Mouse (Mus musculus) MEL (cell line): ENCODE measurements at regions not wholly inside any gene's neighbourhood (a gene's known extent, or its start where the extent isn't known, plus 50 kb on each side); places are given as distances from the start of the nearest gene placed in this dataset.

Source experiments
- CTCF ChIP-seq, 3 experiments: IDR thresholded peaks in 2 of 3; conservative IDR thresholded peaks in 1 of 3; 2 replicates each; pipeline ENCODE4 v1.5.1; 2011 to 2012; ENCODE audit warnings: low read length in 3 of 3, low read depth in 2 of 3, mild to moderate bottlenecking in 2 of 3, improper control_type of control experiment in 1 of 3, inconsistent platforms in 1 of 3, mixed read lengths in 1 of 3, moderate library complexity in 1 of 3; ENCODE audit not compliant: control insufficient read depth in 1 of 3, insufficient read depth in 1 of 3, poor library complexity in 1 of 3, severe bottlenecking in 1 of 3
- ELF1 ChIP-seq: IDR thresholded peaks from 2 replicates; pipeline ENCODE4 v1.6.1; 2014; ENCODE audit warnings: low read depth, mild to moderate bottlenecking, inconsistent platforms, low read length, improper control_type of control experiment, moderate library complexity
- EP300 ChIP-seq, 2 experiments: IDR thresholded peaks; 2 replicates each; pipeline ENCODE4 v1.6.1; 2011; ENCODE audit warnings: improper control_type of control experiment in 2 of 2, low read length in 2 of 2, low read depth in 1 of 2, mild to moderate bottlenecking in 1 of 2
- HCFC1 ChIP-seq: IDR thresholded peaks from 2 replicates; pipeline ENCODE4 v1.6.1; 2012; ENCODE audit warnings: low read depth, mild to moderate bottlenecking, inconsistent platforms, low read length, improper control_type of control experiment, moderate library complexity
- JUND ChIP-seq: IDR thresholded peaks from 2 replicates; pipeline ENCODE4 v1.6.1; 2011; ENCODE audit warnings: low read depth, mild to moderate bottlenecking, improper control_type of control experiment, low read length
- MAX ChIP-seq: IDR thresholded peaks from 2 replicates; pipeline ENCODE4 v1.6.1; 2011; ENCODE audit warnings: low read length, improper control_type of control experiment
- MYC ChIP-seq: IDR thresholded peaks from 2 replicates; pipeline ENCODE4 v1.6.1; 2011; ENCODE audit warnings: low read depth, mild to moderate bottlenecking, low read length, improper control_type of control experiment, moderate library complexity
- POLR2A ChIP-seq, 2 experiments: IDR thresholded peaks; 2 replicates each; pipeline ENCODE4 v1.6.1; 2011 to 2012; ENCODE audit warnings: low read length in 2 of 2, mild to moderate bottlenecking in 2 of 2, control low read depth in 1 of 2, improper control_type of control experiment in 1 of 2, low read depth in 1 of 2, moderate library complexity in 1 of 2; ENCODE audit not compliant: control insufficient read depth in 1 of 2, insufficient read depth in 1 of 2, poor library complexity in 1 of 2
- POLR2AphosphoS2 ChIP-seq: IDR thresholded peaks from 2 replicates; pipeline ENCODE4 v1.6.1; 2011; ENCODE audit warnings: low read length, improper control_type of control experiment
- POLR2AphosphoS5 ChIP-seq: IDR thresholded peaks from 2 replicates; pipeline ENCODE4 v1.6.1; 2012; ENCODE audit warnings: low read depth, borderline replicate concordance, mild to moderate bottlenecking, inconsistent platforms, low read length, moderate library complexity, mixed read lengths
- RAD21 ChIP-seq: IDR thresholded peaks from 2 replicates; pipeline ENCODE4 v1.6.1; 2011; ENCODE audit warnings: mild to moderate bottlenecking, low read depth, low read length, improper control_type of control experiment
- RCOR1 ChIP-seq: IDR thresholded peaks from 2 replicates; pipeline ENCODE4 v1.6.1; 2012; ENCODE audit warnings: low read depth, mild to moderate bottlenecking, inconsistent platforms, low read length, improper control_type of control experiment
- SIN3A ChIP-seq: IDR thresholded peaks from 2 replicates; pipeline ENCODE4 v1.6.1; 2012; ENCODE audit warnings: low read length, improper control_type of control experiment, inconsistent platforms
- USF1 ChIP-seq: IDR thresholded peaks from 2 replicates; pipeline ENCODE4 v1.6.1; 2014; ENCODE audit warnings: low read depth, mild to moderate bottlenecking, inconsistent platforms, low read length, improper control_type of control experiment, moderate library complexity

DNA sequence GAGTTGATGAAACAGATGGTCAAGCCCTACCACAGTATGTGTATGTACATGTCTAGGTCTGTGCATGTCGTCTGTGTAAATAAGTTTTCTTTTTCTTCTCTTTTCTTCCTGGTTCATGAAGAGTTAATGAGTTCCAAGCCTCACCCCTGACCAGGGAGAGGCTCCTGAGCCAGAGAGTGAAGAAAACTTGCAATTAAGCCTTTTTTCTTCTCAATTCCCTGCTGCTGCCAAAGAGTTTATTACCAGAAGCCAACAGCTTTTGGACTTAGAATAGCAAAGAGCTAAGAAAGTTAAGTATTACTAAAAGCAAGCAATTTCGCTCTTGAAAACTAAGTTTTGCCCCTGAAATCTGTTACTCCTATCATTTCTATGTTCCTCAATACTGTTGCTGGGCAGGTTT, 65.3 kb upstream of the Ppm1h start:
- TF ChIP-seq RCOR1 (no peak), POLR2AphosphoS2 (no peak), POLR2A (IDR thresholded peaks at IDR 0.05; ENCODE audit: control insufficient read depth in 1 of 2, insufficient read depth in 1 of 2, low read depth in 1 of 2, low read length in 2 of 2, poor library complexity in 1 of 2) (no peak), RAD21 (no peak), CTCF (IDR thresholded peaks at IDR 0.05 in 2 of 3, conservative IDR thresholded peaks at IDR 0.05 in 1 of 3; ENCODE audit: control insufficient read depth in 1 of 3, insufficient read depth in 1 of 3, low read depth in 2 of 3, low read length in 3 of 3, poor library complexity in 1 of 3, severe bottlenecking in 1 of 3) (no peak), MYC (no peak), HCFC1 (no peak), USF1 (no peak), JUND (no peak), POLR2AphosphoS5 (no peak), ELF1 (no peak), MAX (no peak), SIN3A (no peak), EP300 (IDR thresholded peaks at IDR 0.05; ENCODE audit: low read depth in 1 of 2, low read length in 2 of 2) (no peak)
